Mouse (Mus musculus) lung, postnatal 14 days (tissue): ENCODE results near the gene Cyp1a1.
A peak's percentile ranks its signal among the peaks of the same experiment; 100 is the strongest.

Experiments used
- DNase-seq: peaks from one replicate; pipeline ENCODE4 v3.0.0; 2021

Cyp1a1 gene

GRCm38 (mm10) chr9:57656631-57657350 lies 30.9 kb upstream of the Cyp1a1 start:
- no peak for DNase-seq

- DNase-seq: no peak
Observed at GRCm38 (mm10) chr9:57657843-57658242, 29.9 kb upstream of the Cyp1a1 start.

- DNase-seq: no peak
Observed at GRCm38 (mm10) chr9:57658970-57659369, 28.8 kb upstream of the Cyp1a1 start.

- peak; percentile 84 for DNase-seq
Observed at GRCm38 (mm10) chr9:57659774-57660173, 28.0 kb upstream of the Cyp1a1 start.

GRCm38 (mm10) chr9:57660501-57660900 lies 27.2 kb upstream of the Cyp1a1 start:
- no peak for DNase-seq

GRCm38 (mm10) chr9:57661552-57661951 lies 26.2 kb upstream of the Cyp1a1 start:
- no peak for DNase-seq

GRCm38 (mm10) chr9:57664616-57665015 lies 23.1 kb upstream of the Cyp1a1 start:
- DNase-seq: no peak

- DNase-seq: no peak
Observed at GRCm38 (mm10) chr9:57666536-57666935, 21.2 kb upstream of the Cyp1a1 start.

- DNase-seq: no peak
Observed at GRCm38 (mm10) chr9:57667136-57667535, 20.6 kb upstream of the Cyp1a1 start.

GRCm38 (mm10) chr9:57667817-57668216 lies 19.9 kb upstream of the Cyp1a1 start:
- peak; percentile 58 for DNase-seq

GRCm38 (mm10) chr9:57668277-57668676 lies 19.5 kb upstream of the Cyp1a1 start:
- DNase-seq: no peak

- DNase-seq: no peak
Observed at GRCm38 (mm10) chr9:57669566-57669965, 18.2 kb upstream of the Cyp1a1 start.

- no peak for DNase-seq
Observed at GRCm38 (mm10) chr9:57671037-57671436, 16.7 kb upstream of the Cyp1a1 start.

- DNase-seq: no peak
Observed at GRCm38 (mm10) chr9:57671500-57671899, 16.2 kb upstream of the Cyp1a1 start.

GRCm38 (mm10) chr9:57681411-57681810 lies 6.3 kb upstream of the Cyp1a1 start:
- DNase-seq: no peak

GRCm38 (mm10) chr9:57683520-57683919 lies 4.2 kb upstream of the Cyp1a1 start, which contains the start of gene Cyp1a2:
Cyp1a2 (minus strand) TSS chr9:57683703.
- no peak for DNase-seq

GRCm38 (mm10) chr9:57686011-57686410 lies 1.7 kb upstream of the Cyp1a1 start:
- DNase-seq: no peak

GRCm38 (mm10) chr9:57688158-57688557 lies 430 bp downstream of the Cyp1a1 start:
- peak; percentile 68 for DNase-seq

GRCm38 (mm10) chr9:57688606-57689005 lies 878 bp downstream of the Cyp1a1 start:
- no peak for DNase-seq

- no peak for DNase-seq
Observed at GRCm38 (mm10) chr9:57694108-57694507, 6.4 kb downstream of the Cyp1a1 start.

- DNase-seq: peak; percentile 50
Observed at GRCm38 (mm10) chr9:57696380-57697285, 8.9 kb downstream of the Cyp1a1 start.

GRCm38 (mm10) chr9:57697380-57697779 lies 9.7 kb downstream of the Cyp1a1 start:
- DNase-seq: no peak

- no peak for DNase-seq
Observed at GRCm38 (mm10) chr9:57698466-57699150, 10.9 kb downstream of the Cyp1a1 start.
